Mouse (Mus musculus) limb, embryonic 14.5 days (tissue): ENCODE results near the gene Cyth3. TPM values are rescaled to one million over a fixed set of nuclear protein-coding genes. Genes with fewer than 3 reads are reported as not detected.

Experiments
- ATAC-seq: fragments of 200-750 bp; cut with Nextera tagmentation; 2 replicates; pipeline ENCODE4 v1.8.0; 2017; ENCODE audit warnings: low read depth, moderate number of reproducible peaks, moderate TSS enrichment; ENCODE audit not compliant: low FRiP score
- DNase-seq: peaks from one replicate; pipeline ENCODE4 v3.0.0-alpha.2; 2015; ENCODE audit warnings: low spot score
- H3K27ac ChIP-seq: fragments of 300-500 bp; sonication (generic); replicated peaks from 2 replicates; pipeline ENCODE4 v1.5.1; 2014; ENCODE audit warnings: low read depth, mild to moderate bottlenecking, low read length, moderate library complexity, mixed read lengths
- H3K27me3 ChIP-seq: fragments of 300-500 bp; sonication (generic); 2 replicates; pipeline ENCODE4 v1.6.1; 2014; ENCODE audit warnings: low read length, mixed read lengths; ENCODE audit not compliant: control insufficient read depth, insufficient read depth
- H3K36me3 ChIP-seq: fragments of 300-500 bp; sonication (generic); 2 replicates; pipeline ENCODE4 v1.6.1; 2014; ENCODE audit warnings: mild to moderate bottlenecking, low read length, moderate library complexity, mixed read lengths; ENCODE audit not compliant: control insufficient read depth, insufficient read depth
- H3K4me1 ChIP-seq: fragments of 300-500 bp; sonication (generic); 2 replicates; pipeline ENCODE4 v1.6.1; 2014; ENCODE audit warnings: antibody characterized with exemption, low read length, mixed read lengths; ENCODE audit not compliant: control insufficient read depth, insufficient read depth
- H3K4me2 ChIP-seq: fragments of 300-500 bp; sonication (generic); replicated peaks from 2 replicates; pipeline ENCODE4 v1.6.1; 2014; ENCODE audit warnings: low read depth, mild to moderate bottlenecking, low read length, moderate library complexity; ENCODE audit not compliant: severe bottlenecking
- H3K4me3 ChIP-seq: fragments of 300-500 bp; sonication (generic); replicated peaks from 2 replicates; pipeline ENCODE4 v1.5.1; 2014; ENCODE audit warnings: low read length
- H3K9ac ChIP-seq: fragments of 300-500 bp; sonication (generic); 2 replicates; pipeline ENCODE4 v1.6.1; 2014; ENCODE audit warnings: mild to moderate bottlenecking, low read depth, low read length, moderate library complexity; ENCODE audit not compliant: severe bottlenecking
- H3K9me3 ChIP-seq: fragments of 300-500 bp; sonication (generic); 2 replicates; pipeline ENCODE4 v1.6.1; 2016; ENCODE audit warnings: low read length; ENCODE audit not compliant: control insufficient read depth
- POLR2A ChIP-seq: fragments of 200-500 bp; IDR thresholded peaks from 2 replicates; pipeline ENCODE4 v1.8.0; 2012; ENCODE audit warnings: inconsistent platforms, mild to moderate bottlenecking, moderate library complexity, borderline replicate concordance; ENCODE audit not compliant: insufficient read depth, insufficient read length; ENCODE audit errors: extremely low read depth
- WGBS: fragments of 180-500 bp; shearing (Covaris S2); extraction: QIAGEN DNeasy Blood & Tissue Kit; methylation state at CpG from one replicate; pipeline ENCODE4 v1.1.7; 2014; 5-methylcytosine and 5-hydroxymethylcytosine counted together
- polyA plus RNA-seq, 2 experiments: library from polyadenylated mRNA; depleted of rRNA in 1 of 2; stranded (reverse) in 1 of 2; unstranded in 1 of 2; fragments of >200 nt; fragmentation: Nextera tagmentation in 1 of 2; extraction: Ambion mirVana in 1 of 2; gene quantifications; 2 replicates each; pipeline versions ENCODE4 v1.2.1 to v1.2.3; 2012 to 2014

Gene Cyth3
- polyA plus RNA-seq, 2 experiments: 50.6 to 60.5 TPM

- Histone ChIP-seq H3K4me2 (no peak overlapping the region), H3K9me3 (no peaks in the 10 kb centered on the region), H3K27me3 (no peaks in the 10 kb centered on the region), H3K4me1 (peaks cover 89% of the 10 kb centered on the region), H3K27ac (no peak overlapping the region), H3K9ac (no peak overlapping the region), H3K4me3 (no peak overlapping the region), H3K36me3 (no peaks in the 10 kb centered on the region)
- DNase-seq: no peak
- no peak for TF ChIP-seq POLR2A
- 86% methylated on average over 7 of the region's 7 CpGs for WGBS
- ATAC-seq: no peak
These were observed 13.9 kb downstream of the Cyth3 start for GRCm38 (mm10) chr5:143636173-143636572.

- Histone ChIP-seq H3K4me1 (peaks cover 93% of the 10 kb centered on the region), H3K9me3 (no peaks in the 10 kb centered on the region), H3K27me3 (no peaks in the 10 kb centered on the region), H3K4me3 (no peak overlapping the region), H3K27ac (peak overlapping the region; percentile 67), H3K36me3 (no peaks in the 10 kb centered on the region), H3K9ac (no peak overlapping the region), H3K4me2 (peak overlapping the region; percentile 16; the same call in 1 of the 2 replicates)
- 16% methylated on average over 11 of the region's 11 CpGs for WGBS
- DNase-seq (peak; percentile 82), ATAC-seq (peak; percentile 62)
- TF ChIP-seq POLR2A: no peak
These were observed 15.7 kb downstream of the Cyth3 start for GRCm38 (mm10) chr5:143637832-143638420.

- DNase-seq (no peak), ATAC-seq (no peak)
- no peak for TF ChIP-seq POLR2A
- no peak overlapping the region; the same call in 1 of the 2 replicates for H3K9ac ChIP-seq
- no peaks in the 10 kb centered on the region for H3K27me3 ChIP-seq
- H3K36me3 ChIP-seq: no peaks in the 10 kb centered on the region
- peak overlapping the region; percentile 67 for H3K27ac ChIP-seq
- no peak overlapping the region for H3K4me3 ChIP-seq
- H3K4me1 ChIP-seq: peaks cover 87% of the 10 kb centered on the region
- WGBS: 31% methylated on average over 7 of the region's 7 CpGs
- peak overlapping the region; percentile 16; the same call in 1 of the 2 replicates for H3K4me2 ChIP-seq
- no peaks in the 10 kb centered on the region for H3K9me3 ChIP-seq
These were observed 16.4 kb downstream of the Cyth3 start for GRCm38 (mm10) chr5:143638516-143639270.

- no peaks in the 10 kb centered on the region for H3K27me3 ChIP-seq
- no peak overlapping the region for H3K27ac ChIP-seq
- H3K4me3 ChIP-seq: no peak overlapping the region
- no peak for TF ChIP-seq POLR2A
- no peaks in the 10 kb centered on the region for H3K9me3 ChIP-seq
- 85% methylated on average over 4 of the region's 4 CpGs for WGBS
- H3K9ac ChIP-seq: no peak overlapping the region
- no peaks in the 10 kb centered on the region for H3K36me3 ChIP-seq
- DNase-seq (no peak), ATAC-seq (no peak)
- peaks cover 82% of the 10 kb centered on the region for H3K4me1 ChIP-seq
- no peak overlapping the region for H3K4me2 ChIP-seq
These were observed 17.1 kb downstream of the Cyth3 start for GRCm38 (mm10) chr5:143639329-143639728.

GRCm38 (mm10) chr5:143639810-143640209 lies 17.6 kb downstream of the Cyth3 start:
- Histone ChIP-seq H3K9me3 (no peaks in the 10 kb centered on the region), H3K4me1 (peaks cover 77% of the 10 kb centered on the region), H3K4me2 (no peak overlapping the region), H3K27ac (no peak overlapping the region), H3K36me3 (no peaks in the 10 kb centered on the region), H3K9ac (no peak overlapping the region), H3K4me3 (no peak overlapping the region), H3K27me3 (no peaks in the 10 kb centered on the region)
- TF ChIP-seq POLR2A: no peak
- 64% methylated on average over 7 of the region's 7 CpGs for WGBS
- DNase-seq (no peak), ATAC-seq (no peak)
